Mouse (Mus musculus) kidney, adult 8-10 months (tissue): Measurements from ENCODE around the gene Zfp609.
A peak's percentile ranks its signal among the peaks of the same experiment; 100 is the strongest.

Source experiments
- DNase-seq, 2 experiments: peaks; one replicate each; pipeline ENCODE4 v3.0.0; 2022

Zfp609 gene

GRCm38 (mm10) chr9:65827344-65828015, at the start of gene Zfp609:
Gene Zfp609 (minus strand): TSS chr9:65827564.
- DNase-seq = peak; percentile 91 to 94

DNA sequence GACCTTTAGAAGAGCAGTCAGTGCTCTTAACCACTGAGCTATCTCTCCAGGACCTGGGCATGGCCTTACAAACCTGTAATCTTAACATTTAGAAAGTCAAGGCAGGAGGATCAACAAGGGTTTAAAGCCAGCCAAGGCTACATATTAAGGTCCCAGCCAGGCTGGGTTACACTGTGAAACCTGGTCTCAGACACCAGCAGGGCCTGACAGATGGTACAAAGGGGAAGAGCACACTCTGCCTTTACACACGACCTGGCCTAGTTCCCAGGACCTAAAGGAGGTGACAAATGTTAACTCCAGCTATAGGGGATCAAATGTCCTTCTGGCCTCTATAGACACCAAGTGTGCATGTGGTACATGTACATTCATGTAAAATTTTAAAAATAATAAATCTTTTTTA, 32.3 kb upstream of the Zfp609 start:
- DNase-seq = no peak

DNA sequence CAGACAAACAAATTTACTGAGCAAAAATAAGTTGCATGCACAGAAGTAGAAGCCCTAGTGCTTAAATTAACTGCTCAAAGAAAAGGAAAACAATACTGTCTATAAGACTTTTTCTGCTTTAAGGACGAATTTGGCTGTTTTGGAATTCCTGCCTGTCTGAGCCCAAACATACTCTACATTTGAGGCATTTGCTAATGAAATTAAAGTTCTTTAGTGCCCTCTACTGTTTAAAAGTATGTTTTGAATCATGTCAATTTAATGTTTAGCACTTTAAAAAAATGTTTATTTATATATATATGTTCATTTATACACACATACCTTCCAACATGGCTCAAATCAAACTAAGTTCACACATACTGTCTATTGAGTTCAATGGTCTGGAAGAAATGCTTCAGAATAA, 22.8 kb upstream of the Zfp609 start:
- no peak for DNase-seq

DNA sequence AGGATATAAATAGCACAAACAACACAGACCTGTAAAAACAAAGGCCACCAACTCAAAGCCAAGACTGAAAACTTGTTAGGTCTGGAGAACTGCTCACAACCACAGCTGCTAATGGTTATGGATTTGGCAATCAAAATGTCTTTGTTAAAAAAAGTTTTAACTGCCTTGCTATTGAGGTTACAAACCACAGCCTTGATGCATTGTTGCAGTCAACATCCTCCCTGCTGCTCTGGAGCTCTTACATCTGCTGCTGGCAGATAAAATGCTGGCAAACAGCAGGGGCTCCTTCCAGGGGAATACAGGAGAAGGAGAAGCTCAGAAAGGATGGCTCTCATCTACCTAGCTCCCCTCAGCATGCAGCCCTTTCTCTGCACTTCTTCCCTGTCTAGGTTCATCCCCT, 20.8 kb upstream of the Zfp609 start:
- DNase-seq = no peak

GRCm38 (mm10) chr9:65844421-65845165, 17.2 kb upstream of the Zfp609 start:
- no peak for DNase-seq

DNA sequence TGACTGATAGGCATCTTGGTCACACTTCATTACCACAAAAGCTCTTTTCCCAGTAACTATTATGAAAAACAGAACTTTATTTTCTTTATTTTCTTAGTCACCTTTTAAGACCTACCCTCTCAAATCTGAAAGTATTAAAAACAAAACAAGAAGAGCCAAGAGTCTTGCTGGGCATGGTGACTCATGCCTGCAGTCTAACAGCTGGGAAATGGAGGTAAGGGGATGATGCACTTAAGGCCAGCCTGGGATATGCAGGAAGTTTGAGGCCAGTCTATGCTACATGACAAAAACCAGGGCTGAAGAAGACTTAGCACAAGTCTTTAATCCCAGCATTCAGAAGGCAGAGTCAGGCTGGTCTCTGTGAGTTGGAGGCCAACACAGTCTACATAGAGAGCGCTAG, 12.5 kb upstream of the Zfp609 start:
- DNase-seq = no peak

DNA sequence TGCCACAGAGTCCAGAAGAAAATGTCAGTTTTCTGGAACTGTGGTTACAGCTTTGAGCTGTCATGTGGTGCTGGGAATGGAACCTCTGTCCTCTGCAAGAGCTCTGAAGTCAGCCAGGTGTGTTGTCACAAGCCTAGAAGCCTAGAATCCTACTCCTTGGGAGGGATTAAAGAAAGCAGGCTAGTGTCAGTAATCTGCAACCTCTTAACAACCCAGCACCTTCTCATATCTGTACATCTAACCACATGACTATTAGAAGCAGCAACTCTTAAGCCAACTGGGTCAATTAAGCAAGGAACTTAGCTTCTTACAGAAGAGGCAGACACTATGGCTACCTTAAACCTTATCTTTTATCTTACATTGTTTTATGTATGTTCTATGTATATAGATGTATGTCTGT, 9.6 kb upstream of the Zfp609 start:
- no peak for DNase-seq

- no peak for DNase-seq
Measured at GRCm38 (mm10) chr9:65834628-65835354, 7.4 kb upstream of the Zfp609 start.

- no peak for DNase-seq
Measured at GRCm38 (mm10) chr9:65833640-65834039, 6.3 kb upstream of the Zfp609 start.

DNA sequence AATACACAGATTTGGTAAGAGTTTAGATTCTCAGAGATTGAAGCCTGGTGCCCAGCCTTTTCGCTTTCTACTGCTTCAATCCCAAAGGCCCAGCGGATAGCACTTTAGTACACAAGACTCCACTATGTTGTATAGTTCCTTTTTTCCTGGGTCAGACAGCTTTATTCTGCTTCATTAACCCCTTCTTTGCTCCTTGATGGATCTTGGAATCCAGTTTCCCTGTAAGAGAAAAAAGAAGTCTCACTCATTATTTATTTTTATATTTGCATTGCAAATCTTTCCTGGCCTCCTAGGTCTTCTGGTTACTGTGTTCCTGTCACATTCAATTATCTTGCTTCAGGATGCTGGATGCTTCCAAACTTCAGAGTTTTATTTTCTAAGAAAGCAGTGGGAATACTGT, 5.9 kb upstream of the Zfp609 start:
- no peak for DNase-seq

GRCm38 (mm10) chr9:65832041-65832440, 4.7 kb upstream of the Zfp609 start:
- DNase-seq = no peak

GRCm38 (mm10) chr9:65831164-65831563, 3.8 kb upstream of the Zfp609 start:
- no peak for DNase-seq

- no peak for DNase-seq
Measured at GRCm38 (mm10) chr9:65830255-65830654, 2.9 kb upstream of the Zfp609 start.

- DNase-seq = peak in 1 of 2 experiments; percentile 72
Measured at GRCm38 (mm10) chr9:65829410-65829809, 2.0 kb upstream of the Zfp609 start.

DNA sequence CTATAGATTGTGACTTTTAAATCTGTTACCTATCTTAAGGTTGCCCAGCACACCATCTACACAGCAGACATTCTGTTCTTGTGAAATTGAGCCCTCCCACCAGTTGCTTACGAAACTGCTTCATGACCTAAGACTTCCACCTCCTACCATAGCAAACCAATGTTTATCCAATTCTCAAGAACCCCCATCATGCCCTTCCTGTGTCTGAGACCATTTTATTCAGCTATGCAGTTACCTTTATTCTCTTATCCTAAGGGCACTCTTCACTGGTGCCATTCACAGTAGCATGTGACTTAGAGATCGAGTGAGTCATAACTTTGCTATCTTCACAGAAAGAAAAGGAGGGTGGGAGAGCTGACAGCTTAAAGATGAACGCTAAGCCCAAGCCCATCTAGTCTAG, 1.1 kb upstream of the Zfp609 start:
- DNase-seq = no peak

DNA sequence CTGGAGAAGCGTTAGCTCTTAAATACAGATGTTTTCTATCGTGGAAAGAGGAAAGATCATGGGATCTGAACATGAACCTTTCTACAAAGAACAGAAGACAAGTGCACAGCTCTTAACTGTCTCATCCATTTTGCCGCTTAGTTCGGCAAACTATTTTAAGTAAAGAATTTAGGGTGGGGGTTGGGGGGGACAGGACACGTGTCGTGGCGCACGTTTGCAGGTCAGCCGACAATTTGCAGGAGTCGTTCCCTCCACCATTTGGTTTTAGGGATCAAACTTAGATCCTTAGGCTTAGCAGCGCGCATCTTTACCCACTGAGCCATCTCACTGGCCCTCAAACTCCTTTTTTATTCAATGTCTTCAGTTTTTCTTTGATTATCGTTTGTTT, 646 bp upstream of the Zfp609 start:
- DNase-seq = no peak

DNA sequence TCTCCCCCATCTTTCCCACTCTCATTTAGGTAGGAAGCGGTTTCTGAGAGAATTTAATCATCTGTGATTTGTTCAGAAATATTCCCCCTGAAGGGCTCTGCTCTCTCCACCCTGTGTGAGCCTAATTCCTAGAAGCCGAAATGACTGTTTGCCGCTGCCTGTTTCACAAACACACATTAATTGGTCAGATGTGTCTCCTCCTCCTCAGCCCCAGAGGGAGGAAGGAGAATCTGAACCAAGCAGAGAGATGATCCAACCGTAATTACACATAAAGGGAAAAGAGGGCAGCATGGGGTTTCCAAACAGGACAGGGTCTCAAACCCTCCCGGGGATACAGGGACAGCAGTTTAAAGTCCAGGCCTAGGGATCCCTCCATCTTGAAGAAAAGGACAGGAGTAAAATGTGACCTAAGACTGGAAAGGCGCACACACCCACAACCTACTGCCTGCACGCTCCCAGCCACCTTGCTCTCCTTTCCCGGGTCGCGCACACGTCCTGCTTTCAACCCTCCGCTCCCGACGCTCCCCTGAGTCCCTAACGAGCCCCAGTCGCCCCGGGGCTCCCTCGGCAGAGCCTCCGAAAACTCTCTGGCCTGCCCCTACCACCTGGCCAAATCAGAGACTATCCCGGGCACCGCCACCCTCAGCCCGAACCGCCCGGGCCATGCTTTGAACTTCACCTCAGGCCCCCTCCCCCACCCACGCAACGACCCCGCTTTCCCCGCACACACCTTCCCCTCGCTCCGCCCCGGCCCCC, 598 bp downstream of the Zfp609 start:
- peak; percentile 46 to 48 for DNase-seq

DNA sequence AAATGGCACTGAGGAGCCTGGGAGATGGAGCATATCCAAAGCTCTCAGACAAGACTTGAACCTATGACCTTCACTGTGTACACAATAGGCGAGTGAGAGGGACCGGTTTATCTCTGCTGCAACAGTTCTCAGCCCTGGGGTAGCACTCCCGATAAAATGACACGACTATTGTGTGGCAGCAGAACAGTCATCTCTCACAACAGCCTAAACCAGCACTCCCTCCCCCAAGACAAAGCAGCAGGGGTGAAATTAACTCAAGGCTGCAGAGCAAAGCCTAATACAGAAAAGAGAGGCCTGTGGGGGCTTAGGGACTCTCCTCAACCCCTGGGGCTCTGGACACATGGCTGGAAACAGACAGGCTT, 1.2 kb downstream of the Zfp609 start:
- DNase-seq = no peak

DNA sequence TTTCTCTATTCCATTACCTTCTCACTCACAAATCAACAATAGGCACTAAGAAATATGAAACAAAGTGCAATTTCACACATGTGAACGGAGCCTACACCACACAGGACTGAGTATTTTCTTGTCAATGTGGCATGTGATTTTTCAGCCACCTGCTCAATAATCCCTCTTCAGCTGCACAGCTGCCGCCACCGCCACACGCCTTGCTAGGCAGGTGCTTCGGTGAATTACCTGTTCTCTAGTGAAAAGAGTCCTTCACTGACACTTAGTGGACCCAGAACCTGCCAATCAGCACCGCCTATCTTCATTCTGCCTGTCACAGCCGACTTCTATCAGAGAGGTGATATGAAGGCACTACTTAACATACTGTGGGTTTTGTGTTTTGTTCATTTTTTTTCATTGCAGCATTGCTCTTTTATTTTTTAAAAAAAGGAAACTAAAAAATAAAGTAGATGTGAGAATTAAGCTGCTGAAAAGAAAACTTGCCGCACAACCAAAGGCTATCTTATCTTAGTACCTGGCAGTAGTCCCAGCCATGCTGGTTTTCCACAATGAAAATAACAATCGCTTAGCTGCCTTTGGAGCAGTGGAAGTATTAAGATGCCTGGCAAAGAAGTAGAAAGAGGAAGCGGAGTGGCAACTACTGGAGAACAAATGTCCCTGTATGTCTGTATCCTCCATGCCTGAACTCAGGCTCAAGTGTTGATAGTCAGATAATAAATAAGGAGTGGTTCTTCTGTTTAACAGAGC, 3.5 kb downstream of the Zfp609 start:
- no peak for DNase-seq

- no peak for DNase-seq
Measured at GRCm38 (mm10) chr9:65822011-65822410, 5.4 kb downstream of the Zfp609 start.

GRCm38 (mm10) chr9:65820301-65820700, 7.1 kb downstream of the Zfp609 start:
- DNase-seq = no peak

DNA sequence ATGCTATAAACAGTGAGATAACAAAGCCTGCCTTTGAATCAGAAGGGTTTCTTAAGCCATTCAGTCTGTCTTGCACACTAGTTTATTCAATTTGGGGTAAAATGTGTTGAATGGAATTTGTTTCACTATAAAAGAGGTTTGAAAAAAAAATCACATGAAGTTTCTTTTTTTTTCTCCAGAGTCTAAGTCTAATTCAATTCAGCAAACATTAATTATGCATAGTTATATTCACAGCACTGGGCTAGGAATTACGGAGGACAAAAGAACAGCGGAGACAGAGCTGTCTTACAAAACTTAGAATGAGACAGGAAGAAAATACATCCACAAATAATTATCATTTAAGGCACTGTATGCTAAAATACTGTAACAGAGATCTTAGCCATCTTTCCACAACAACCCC, 9.0 kb downstream of the Zfp609 start:
- DNase-seq = no peak

DNA sequence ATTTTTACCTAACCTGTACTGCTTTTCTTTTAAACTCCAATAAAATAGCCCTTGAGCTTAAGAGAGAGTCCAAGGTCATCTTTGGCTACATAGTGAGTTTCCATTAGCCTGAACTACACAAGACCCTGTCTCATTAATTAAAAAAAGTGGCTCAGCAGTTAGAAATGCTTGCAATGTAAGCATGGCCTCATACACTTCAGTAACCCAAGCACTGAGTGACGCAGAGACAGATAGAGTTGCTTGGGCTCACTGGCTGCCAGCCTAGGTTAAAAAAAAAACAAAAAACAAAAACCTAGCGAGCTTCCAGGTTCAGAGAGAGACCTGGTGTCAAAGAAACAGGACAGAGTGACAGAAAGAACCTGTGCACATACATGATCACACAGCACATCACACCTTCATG, 14.5 kb downstream of the Zfp609 start:
- DNase-seq = no peak
